Mouse (Mus musculus): ENCODE measurements around the gene Nr1h5.

The Nr1h5 gene

DNA sequence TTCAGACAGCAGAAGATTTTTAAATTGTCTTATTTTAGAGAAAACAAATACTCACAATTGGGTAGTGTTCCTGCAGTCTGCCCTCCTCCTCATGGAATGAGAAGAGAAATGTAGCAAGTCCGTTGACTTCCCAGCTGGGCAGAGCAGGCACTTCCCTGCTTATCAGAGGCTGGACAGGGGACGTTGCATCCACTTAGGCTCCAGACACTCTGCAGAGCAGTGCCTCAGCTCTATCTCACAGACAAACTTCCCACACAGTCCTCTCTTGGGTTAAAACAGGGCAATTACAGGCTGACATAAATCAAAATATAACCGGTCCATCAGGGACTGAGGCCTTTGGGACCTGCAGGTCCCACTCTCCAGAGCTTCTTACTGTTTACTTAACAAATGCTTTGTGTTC, at the start of gene Nr1h5:
Nr1h5 (minus strand) TSS at position 101 of the 400 bp plus-strand sequence.
- DNase-seq (ENCODE audit: inconsistent age in 2 of 2, low spot score in 1 of 2) = no peak

DNA sequence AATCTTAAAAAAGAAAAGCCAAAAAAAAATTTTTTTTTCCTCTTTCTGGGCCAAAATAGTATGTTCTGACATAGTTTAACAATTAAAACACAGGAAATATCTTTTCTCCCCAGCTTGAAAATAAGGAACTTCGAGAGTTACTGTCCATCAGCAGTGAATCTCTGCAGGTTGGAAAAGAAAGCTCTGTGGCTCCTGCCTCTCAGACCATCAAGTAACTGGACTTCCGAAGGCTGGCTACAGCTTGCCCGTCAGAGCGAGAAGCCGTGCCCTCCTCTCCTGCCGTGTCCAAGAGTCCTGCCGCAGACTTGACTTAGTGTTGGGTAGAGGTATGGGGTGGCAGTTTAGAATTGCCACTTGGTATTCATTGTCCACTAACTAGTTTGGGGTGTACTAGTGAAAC, 37.7 kb upstream of the Nr1h5 start:
- no peak for DNase-seq (ENCODE audit: inconsistent age in 2 of 2, low spot score in 1 of 2)

- no peak for DNase-seq (ENCODE audit: inconsistent age in 2 of 2, low spot score in 1 of 2)
These were observed 33.7 kb upstream of the Nr1h5 start for GRCm38 (mm10) chr3:102997591-102997990.

DNA sequence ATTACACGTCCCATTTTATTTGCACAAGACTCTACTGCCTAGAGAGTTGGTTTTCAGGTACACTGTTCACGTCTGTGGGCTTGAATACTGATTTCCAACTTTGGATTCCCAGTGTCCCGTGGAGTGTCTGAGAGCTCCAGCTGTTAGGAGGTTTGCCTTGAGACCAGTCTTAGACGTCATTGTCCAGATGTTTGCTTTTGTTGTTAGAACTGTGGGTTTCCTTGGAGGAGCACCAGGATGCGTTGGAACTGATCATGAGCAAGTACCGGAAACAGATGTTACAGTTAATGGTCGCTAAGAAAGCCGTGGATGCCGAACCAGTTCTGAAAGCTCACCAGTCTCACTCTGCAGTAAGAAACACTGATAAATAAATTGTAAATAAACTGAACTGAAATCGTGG, 33.1 kb upstream of the Nr1h5 start:
- no peak for DNase-seq (ENCODE audit: inconsistent age in 2 of 2, low spot score in 1 of 2)

DNA sequence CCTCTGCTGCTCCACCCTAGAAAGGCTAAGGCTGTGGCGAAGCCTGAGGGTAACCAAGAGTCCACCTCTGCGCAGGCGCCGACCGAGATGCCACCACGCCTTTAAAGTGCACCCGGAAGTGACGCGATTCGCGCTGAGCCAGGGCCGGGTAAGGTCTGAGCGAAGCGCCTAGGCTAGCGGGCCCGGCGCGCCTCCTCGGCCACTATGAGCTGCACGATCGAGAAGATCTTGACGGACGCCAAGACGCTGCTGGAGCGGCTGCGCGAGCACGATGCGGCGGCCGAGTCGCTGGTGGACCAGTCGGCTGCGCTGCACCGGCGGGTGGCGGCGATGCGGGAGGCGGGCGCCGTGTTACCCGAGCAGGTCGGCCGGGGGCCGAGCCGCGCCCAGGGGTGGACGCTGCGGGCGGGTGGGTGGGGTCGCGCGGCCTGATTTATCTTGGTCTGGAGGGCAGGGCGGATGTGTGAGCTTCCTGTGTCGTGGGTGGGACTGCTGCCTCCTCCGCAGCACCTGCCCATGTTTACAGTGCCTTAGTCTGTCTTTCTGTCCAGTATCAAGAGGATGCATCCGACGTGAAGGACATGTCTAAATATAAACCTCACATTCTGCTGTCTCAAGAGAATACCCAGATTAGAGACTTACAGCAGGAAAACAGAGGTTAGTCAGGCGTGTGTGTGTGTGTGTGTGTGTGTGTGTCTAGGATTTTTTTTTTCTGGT, 31.8 kb upstream of the Nr1h5 start, which contains the start of gene Sike1:
Sike1 (plus strand) TSS at position 104 of the 717 bp plus-strand sequence.
- peak; percentile 96 to 99 for DNase-seq (ENCODE audit: inconsistent age in 2 of 2, low spot score in 1 of 2)

DNA sequence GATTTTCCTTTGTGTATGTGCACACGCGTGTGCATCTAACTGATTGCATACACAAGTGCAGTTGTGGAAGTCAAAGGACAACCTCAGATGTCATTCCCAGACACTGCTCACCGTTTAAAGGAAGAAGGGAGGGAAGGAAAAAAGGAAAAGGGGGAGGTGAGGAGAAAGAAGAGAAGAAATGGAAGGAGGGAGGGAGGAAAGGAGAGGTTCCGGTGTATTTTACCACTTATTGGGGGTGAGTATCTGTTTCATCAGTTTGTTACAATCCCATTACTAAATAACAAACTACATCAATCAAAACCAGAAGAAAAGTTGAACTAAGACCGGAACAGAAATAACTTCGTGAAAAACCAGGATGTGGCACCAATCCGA, 31.3 kb upstream of the Nr1h5 start:
- no peak for DNase-seq (ENCODE audit: inconsistent age in 2 of 2, low spot score in 1 of 2)

GRCm38 (mm10) chr3:102992936-102993335, 29.0 kb upstream of the Nr1h5 start:
- no peak for DNase-seq (ENCODE audit: inconsistent age in 2 of 2, low spot score in 1 of 2)

GRCm38 (mm10) chr3:102991041-102991440, 27.1 kb upstream of the Nr1h5 start:
- DNase-seq (ENCODE audit: inconsistent age in 2 of 2, low spot score in 1 of 2) = no peak

GRCm38 (mm10) chr3:102980349-102980736, 16.4 kb upstream of the Nr1h5 start:
- DNase-seq (ENCODE audit: inconsistent age in 2 of 2, low spot score in 1 of 2) = no peak

- DNase-seq (ENCODE audit: inconsistent age in 2 of 2, low spot score in 1 of 2) = no peak
These were observed 15.8 kb upstream of the Nr1h5 start for GRCm38 (mm10) chr3:102979550-102980348.

DNA sequence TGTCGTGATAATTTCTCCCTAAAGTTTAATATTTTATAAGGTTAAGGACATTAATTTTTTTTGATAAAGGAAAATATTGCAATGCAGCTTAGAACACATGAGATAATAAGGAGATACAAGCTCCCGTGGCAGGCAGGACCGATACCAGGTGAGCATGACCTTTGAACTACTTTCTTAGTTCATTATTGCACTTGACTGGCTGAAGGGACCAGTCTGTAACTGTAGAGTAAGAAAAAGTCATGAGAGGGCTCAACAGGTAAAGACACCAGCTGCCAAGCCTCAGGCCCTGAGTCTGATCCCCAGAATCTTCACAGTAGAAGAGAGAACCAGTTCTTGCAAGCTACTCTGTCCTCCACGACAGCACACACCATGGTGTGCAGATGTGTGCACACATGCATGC, 13.0 kb upstream of the Nr1h5 start:
- DNase-seq (ENCODE audit: inconsistent age in 2 of 2, low spot score in 1 of 2) = no peak

DNA sequence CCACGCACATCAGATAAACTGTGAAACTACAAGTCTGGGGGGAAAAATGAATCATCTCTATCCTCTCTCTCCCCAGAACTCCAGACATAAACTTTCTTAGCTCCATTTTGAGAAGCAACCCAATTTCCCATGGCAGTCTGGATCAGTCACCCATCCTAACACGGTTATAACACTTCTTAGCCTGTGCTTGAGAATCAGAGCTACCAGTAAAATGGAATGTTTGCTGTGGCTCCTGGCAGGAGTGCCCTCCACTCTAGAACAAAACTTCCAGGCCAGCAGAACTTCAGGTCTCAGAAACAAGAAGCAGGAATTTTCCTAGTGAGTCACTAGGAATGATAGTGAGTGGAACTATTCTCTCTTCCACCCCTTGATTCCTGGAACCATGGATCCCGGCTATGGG, 6.6 kb upstream of the Nr1h5 start:
- no peak for DNase-seq (ENCODE audit: inconsistent age in 2 of 2, low spot score in 1 of 2)

GRCm38 (mm10) chr3:102970067-102970466, 6.1 kb upstream of the Nr1h5 start:
- DNase-seq (ENCODE audit: inconsistent age in 2 of 2, low spot score in 1 of 2) = no peak

DNA sequence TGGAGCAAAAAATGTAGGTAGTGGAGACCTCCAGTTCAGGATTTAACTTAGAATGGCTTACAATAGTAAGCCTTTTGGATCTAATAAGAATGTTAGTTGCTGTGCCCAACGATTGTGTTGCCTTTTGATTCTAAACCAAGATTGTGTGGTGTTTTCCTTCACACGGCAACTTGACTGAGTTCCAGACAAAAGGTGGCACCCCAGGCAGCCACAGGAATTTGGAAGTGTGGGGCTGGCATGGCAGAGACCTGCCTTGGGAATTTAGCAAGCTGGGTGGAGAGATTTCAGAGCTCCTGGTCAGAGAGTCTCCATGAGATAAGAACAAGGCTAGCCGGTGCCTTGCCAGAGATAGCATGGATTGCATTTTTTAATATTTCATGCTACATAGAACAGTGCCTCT, 8.3 kb downstream of the Nr1h5 start:
- DNase-seq (ENCODE audit: inconsistent age in 2 of 2, low spot score in 1 of 2) = no peak

GRCm38 (mm10) chr3:102955143-102955542, 8.8 kb downstream of the Nr1h5 start:
- no peak for DNase-seq (ENCODE audit: inconsistent age in 2 of 2, low spot score in 1 of 2)

GRCm38 (mm10) chr3:102954476-102954875, 9.5 kb downstream of the Nr1h5 start:
- DNase-seq (ENCODE audit: inconsistent age in 2 of 2, low spot score in 1 of 2) = no peak

GRCm38 (mm10) chr3:102946861-102947260, 17.1 kb downstream of the Nr1h5 start:
- DNase-seq (ENCODE audit: inconsistent age in 2 of 2, low spot score in 1 of 2) = no peak

- no peak for DNase-seq (ENCODE audit: inconsistent age in 2 of 2, low spot score in 1 of 2)
These were observed 17.6 kb downstream of the Nr1h5 start for GRCm38 (mm10) chr3:102946312-102946711.

DNA sequence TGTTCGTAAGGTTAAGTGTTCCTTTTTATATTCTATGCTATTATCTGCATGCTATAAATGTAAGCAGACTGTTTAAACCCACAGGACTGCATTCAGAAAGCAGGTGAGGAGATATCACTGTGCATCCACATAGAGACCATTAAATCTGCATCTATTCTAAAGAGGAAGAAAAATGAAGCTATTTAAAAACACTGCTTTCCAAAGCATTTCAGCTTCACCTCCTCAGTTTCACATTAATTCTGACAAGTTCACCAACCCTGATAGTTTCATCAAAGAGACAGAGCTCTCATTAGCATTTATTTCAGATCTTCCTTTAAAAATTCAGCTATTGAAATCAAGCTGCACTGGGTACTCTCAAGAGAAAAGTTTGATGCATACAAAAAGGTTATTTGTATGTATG, 25.8 kb downstream of the Nr1h5 start:
- DNase-seq (ENCODE audit: inconsistent age in 2 of 2, low spot score in 1 of 2) = no peak

DNA sequence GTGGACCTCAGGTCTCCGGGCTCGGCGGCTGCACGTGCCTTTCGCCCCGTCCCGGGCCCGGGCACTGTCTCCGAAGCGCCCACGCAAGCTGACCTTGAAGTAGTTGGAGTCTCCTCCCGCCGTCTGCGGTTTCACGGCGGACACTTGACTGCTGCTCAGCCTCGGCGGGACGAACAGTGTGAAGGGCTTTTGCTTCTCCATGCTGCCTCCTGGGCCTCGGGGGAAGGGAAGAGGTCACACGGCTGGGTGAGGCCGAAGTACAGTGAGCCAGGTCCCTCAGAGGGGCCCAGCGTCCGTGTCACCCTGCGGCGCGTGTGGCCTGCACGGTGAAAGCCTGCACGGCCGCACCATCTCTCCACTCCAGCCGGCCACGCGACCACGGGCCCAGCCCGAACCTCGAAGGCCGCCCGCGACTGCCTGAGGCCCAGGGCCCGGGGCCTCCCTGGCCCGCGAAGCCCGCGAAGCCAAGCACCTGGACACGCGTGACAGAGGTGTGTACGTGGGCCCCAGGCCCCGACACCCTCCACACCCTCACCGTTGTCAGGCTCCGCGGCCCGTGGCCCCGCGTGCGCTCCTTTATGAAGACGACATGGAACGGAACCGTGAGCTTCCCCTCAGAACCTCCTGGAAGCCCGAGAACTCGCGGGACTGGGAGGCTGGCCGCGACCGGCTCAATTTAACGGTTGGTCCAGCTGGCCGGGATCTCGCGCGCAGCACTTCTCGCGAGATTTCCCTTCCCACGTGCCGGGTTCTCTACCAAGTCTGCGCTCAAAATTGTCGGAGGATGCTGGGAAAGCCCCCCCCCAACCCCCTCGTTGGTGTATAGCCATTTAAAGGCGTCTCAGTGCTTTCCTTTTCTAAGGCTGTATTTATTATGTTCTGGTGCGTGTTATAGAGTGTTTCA, 28.2 kb downstream of the Nr1h5 start, which contains the start of gene Sycp1:
Sycp1 (minus strand) TSS at position 650 of the 904 bp plus-strand sequence.
- no peak for DNase-seq (ENCODE audit: inconsistent age in 2 of 2, low spot score in 1 of 2)

- no peak for DNase-seq (ENCODE audit: inconsistent age in 2 of 2, low spot score in 1 of 2)
These were observed 64.8 kb downstream of the Nr1h5 start for GRCm38 (mm10) chr3:102899136-102899535.

All from adrenal gland, adult (tissue).